Mouse (Mus musculus) adrenal gland (tissue): ENCODE data around the gene Marc1.

Source experiments
- intact Hi-C: fragments of 180-260 bp; cut with DNase I; formaldehyde crosslinking; loops from one replicate; pipeline ENCODE4 v1.15.1; 2025
- long read RNA-seq, 2 experiments: library from polyadenylated mRNA; unstranded; transcript quantifications; one replicate each; pipeline ENCODE4 v2.0.0; 2020; ENCODE audit warnings: borderline replicate concordance in 1 of 2; ENCODE audit not compliant: insufficient replicate concordance in 1 of 2

The Marc1 gene
- long read RNA-seq, experiment 1, result 0 reads
- long read RNA-seq, experiment 2, result 0 reads

DNA sequence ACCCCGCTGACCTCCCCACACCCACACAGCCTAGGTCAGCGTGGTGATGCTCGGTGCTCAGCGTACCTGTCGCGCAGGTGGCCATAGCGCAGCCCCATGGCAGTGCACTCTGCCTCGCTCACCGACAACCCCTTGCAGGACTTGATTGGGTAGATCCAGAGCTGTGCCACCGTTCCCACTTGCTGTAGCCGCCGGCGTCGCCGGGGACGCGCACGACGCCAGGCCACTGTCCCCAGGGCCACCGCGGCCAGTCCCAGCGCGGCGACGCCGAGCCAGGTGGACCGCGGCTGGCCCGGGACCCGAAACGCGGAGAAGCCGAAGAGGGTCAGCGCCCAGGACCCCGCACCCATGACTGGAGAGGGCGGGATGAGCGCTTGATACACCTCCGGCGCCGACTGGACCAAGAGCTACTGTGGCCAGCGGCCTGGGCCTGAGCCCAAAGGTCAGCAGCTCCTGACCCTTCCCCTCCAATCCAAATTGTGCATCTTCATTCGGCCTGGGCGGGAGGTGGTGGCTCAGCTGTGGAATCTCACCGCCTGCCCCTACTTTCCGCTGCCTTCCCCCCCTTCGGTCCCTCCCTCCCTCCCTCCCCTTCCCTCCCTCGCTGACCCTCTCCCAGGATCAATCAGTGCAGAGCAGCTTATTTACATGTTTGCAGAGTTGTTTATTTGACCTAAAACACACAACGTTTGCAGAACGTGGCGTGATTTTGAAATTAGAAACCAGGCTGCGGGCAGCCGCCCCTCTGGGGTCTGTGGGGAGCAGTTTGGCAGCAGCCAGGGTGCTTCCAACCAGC is at the start of gene Marc1:
Gene Marc1, minus strand, starts transcription at position 534 of the 796 bp plus-strand sequence.
- intact Hi-C loops, result no loop called here

DNA sequence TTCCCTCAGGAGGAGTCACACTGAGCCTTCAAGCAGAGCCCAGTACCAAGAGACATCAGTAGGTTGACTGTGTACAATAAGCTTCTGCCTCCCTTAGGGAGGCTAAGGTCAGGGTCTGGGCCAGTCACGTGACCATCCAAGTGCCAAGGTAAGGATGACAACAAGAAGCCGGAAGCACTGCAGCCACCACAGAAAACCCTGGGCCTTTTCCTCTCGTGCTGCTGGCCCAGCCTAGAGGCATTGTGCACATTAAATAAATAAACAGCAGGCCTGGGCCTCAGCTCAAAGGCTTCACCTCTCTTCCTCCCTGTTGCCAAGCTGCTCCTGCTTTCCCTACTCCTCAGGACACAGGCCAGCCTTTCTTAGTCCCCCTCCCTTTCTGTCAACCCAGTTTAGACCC is 49.2 kb upstream of the Marc1 start:
- intact Hi-C loops, result no loop called here

DNA sequence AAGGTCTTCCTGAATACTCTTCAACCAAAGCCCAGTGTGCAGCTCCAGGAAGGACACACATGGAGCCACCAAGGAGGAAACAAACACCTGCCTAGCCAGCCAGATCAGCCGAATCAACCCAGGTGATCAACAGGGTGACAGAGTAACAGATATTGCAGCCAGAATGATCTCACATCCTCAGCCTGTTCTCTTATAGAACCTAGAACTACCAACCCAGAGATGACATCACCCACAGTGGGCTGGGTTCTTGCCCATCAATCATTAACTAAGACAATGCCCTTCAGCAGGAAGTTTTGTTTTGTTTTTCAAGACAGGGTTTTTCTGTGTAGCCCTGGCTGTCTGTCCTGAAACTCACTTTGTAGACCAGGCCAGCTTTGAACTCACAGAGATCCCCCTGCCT is 47.1 kb upstream of the Marc1 start:
- intact Hi-C loops, result no loop called here

DNA sequence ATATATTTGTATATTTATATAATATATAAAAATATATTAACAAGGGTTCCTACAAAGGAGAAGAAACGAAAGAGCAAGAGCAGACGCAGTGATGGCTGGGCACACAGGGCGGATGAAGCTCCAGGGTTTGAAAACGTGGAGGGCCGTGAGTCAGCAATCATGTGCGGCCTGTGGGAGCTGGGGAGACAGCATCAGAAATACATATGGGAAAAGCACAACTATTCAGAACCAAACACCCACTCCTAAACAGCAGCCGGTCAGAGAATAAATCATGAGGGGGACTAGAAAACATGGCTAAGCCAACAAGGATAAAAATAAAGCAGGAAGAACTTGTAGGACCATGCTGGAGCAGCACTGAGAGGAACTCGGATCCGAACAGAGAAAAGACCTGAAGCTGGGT is 46.1 kb upstream of the Marc1 start:
- intact Hi-C loops, result no loop called here

DNA sequence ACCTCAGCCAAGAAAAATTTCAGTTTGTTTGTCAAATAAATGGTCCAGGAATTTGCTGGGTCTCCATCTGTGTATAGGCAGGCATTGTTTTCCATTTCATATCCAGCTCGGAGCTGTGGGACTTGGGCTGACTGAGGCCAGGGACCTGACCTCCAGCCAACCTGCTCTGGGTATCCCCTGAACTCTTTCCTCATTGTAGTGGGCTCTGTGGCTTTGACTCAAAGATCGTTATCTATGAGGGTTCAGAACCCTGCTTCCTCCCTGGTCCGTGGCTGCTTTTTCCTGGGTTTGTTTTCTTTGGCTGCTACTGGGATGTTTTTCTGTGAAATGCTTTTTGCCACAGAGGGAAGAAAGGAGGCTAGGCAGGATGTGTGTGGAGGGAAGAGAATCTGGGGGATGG is 42.8 kb upstream of the Marc1 start:
- intact Hi-C loops, result loop anchor here (5.0 kb wide), 1 partner anchor 33 kb away; no protein-coding TSS in a partner anchor

DNA sequence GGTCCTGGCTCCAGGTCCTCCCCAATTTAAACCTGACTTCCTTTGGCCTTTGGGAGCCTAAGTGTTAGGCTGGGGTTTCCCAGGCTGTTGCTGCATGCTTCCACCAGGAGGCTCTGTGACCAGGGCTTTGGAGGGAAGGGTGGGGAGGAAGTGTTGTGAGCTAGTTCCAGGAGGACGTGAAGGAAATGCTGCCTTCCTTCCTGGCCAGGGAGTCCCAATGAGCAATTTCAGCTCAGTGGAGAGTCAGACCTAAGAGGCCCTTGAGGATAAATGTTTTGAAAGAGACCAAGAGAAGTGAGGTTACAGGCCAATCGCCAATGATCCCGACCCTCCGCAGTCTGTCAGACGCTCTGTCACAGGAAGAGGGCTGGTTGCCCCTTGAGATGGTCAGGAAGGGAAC is 42.2 kb upstream of the Marc1 start:
- intact Hi-C loops, result loop anchor here (5.0 kb wide), 1 partner anchor 34 kb away; no protein-coding TSS in a partner anchor

DNA sequence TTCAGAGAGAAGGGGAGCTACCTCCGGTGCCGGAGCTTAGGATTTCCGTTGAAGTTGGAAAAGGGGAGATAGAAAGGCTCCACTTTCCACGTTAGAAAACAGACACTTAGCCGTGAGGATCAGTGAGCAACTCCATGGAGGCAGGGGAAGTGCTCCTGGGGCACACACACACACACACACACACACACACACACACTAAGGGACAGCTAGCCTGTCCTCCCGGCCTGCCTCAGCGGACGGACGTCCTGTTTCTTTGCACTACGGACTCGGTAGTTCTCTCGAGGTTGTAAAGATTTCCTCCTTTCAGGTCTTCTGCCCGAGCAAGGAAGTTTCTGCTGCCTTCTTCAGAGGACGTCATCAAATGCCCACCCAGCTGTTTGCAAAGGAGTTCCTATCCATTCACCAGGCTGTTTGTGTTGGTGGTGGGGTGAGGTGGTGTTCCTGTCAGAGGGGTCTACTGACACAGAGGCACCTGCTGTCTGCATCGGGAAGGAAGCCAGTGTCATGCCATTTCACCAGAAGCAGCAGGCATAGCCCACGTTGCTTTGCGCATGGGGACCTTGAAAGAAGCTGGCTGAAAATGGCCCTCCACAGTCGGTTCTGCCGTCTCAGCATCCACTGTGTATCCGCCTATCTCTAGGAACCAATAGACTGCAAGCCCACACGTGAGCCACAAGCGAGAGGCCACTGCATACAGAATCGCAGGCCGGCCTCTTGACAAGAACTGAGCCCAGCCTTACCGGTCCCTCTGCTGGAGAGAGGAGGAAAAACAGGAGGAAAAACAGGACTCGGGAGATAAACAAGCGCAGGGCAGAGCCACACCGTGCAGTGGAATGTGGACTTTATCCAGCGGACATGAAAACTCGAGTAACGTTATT is 40.9 kb upstream of the Marc1 start:
- intact Hi-C loops, result loop anchor here (2.0 to 5.0 kb wide), 2 partner anchors 27 to 35 kb away; no protein-coding TSS in a partner anchor

DNA sequence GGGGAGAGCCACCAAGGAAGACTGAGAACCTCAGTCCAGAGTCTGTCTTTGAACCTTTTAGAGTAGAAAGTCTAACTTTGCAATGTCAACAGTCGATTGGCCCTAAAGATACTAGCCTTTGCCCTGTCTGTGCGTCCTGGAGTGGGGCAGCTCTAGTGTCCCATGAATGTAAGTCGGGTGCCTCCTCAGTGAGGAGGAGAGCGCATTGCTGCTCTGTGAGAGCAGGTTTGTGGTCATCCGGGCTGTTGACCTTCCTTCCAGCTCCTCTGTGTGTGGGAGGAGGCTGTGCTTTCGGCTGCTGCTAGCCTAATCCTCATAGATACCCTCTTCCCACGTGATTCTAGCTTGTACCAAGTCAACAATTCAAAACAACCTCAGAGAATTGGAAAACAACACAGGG is 40.1 kb upstream of the Marc1 start:
- intact Hi-C loops, result loop anchor here (2.0 to 5.0 kb wide), 2 partner anchors 26 to 36 kb away; no protein-coding TSS in a partner anchor

DNA sequence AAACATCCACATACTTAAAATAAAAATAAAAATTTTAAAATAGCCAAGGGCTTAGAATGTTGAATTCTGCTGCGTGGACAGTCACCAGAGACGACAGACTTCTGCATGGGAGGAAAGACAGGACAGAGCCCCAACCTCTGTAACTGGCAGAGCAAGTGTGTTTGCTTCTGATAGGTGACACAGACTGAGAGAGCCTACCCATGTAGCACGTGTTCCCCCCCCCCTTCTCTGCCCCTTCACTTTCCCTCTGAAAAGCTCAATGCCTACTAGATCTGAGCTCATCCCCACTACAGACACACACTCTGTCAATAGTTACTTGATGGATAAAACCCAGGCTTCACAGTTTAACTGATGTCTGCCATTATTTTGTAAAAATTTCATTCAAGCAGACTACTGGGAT is 35.9 kb upstream of the Marc1 start:
- intact Hi-C loops, result no loop called here

DNA sequence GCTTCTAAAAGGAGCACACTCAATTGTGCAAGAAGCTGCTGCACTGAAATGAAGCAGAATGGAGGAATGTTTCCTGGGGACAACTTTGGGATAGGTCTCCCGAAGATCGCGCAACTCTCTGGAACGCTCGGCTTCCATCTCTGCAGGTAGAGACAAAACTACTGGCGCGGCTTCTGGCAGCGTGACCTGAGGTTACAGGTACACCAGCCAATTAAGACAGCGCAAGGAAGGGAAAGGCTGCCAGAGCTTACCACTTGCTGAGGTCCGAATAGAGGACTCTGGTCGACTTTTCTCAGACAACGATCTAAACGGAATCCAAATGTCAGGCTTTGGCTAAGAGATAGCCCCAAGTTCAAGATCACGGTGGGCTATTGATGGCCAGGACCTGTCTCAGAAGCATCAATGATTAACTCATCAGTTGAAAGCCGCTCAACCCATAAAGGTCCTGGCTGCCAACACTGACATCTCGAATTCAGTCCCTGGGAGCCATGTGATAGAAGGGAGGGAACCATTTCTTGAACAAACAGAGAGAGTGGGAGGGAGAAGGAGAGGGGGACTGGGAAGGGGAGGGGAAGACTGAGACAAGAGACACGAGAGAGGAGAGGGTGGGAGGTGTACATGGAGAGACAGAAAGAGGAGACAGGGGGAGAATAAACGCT is 35.1 kb upstream of the Marc1 start, which contains the start of gene Marc2:
Gene Marc2, minus strand, starts transcription at position 360 of the 659 bp plus-strand sequence.
- intact Hi-C loops, result no loop called here

DNA sequence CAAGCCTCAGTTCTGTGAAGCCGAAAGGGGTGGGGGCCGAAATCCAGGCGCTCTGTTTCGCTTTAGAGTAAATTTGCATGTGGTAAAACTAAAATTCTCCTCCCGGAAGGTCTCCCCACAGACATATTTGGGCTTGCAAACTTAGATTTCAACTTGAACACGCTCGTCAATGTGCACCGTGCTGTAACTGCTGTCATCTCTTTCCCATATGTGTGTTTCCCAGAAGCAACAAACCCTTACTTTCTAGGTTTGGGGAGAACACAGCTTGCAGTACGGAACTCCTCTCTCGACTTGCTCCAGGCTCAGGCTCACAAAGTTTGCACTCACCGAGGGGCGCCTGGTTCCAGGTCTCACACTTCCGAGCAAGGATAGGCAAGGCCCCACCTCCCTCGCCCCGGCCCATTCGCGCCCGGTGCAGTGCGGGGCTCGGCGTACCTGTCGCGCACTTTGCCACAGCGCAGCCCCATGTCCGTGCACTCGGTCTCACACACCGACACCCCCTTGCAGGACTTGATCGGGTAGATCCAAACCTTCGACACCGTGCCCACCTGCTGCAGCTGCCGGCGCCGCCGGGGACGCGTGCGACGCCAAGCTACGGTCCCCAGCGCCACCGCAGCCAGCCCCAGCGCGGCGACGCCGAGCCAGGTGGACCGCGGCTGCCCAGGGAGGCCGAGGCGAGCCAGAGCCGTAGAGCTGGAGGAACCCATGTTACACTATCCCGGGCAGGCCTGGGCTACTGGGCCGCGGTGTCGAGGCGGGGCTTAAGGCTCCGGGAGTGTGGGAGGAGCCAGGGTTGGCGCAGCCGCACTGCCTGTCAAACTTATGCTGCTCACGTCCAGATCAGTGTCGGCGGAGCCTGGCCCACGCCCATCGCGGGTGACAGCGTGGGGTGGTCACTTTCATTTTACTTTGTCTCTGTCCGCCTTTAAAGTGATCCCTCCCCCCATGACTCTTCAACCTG is 34.3 kb upstream of the Marc1 start:
- intact Hi-C loops, result no loop called here

DNA sequence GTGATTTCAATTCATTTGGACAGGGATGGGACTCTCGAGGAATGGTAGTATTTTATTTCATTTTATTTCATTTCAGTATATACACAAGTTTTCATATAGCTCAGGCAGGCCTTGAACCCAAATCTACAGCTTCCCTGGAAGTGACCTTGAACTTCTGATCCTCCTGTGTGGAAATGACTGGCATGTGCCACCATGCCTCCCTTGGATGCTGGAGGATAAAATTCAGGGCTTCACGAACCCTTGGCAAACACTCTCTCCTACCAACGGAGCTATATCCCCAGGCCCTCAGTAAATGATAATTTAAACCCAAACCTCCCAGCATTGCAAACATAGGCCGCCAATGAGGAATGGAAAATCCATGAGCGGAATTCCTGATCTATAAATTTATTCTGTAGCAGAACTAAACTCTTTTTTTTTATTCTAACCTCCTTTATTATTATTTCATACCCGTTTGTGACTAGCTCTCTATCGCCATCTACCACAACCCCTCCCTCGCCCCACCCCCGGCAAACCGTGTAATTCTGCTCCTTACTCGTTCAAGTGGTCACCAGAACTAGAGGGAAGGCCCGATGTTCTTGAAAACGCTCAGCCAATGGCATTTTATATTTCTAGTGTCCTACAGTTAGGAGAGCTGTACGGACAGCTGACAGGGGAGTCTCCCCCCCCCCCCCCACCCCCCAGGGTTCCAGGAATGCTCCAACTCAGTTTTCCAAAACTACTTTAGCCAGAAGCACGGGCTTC is 33.4 kb upstream of the Marc1 start:
- intact Hi-C loops, result no loop called here

DNA sequence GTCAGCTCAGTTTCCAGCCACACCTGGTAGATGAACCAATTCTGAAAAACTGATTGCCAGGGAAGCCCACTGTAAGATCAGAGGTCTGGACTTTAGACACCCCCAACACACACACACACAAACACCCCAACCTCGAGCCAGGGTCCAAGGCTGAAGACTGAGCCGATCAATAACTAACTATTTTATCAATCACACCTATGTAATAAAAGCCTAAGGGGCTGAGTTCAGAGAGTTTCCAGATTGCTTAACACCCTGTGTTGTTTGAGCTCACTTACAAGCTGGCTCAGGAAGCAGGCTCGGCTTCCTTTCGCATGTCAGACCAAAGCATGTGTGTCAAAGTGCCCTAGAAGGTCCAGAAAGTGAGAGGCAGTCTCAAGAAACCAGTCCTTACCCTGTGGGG is 26.5 kb upstream of the Marc1 start:
- intact Hi-C loops, result no loop called here

DNA sequence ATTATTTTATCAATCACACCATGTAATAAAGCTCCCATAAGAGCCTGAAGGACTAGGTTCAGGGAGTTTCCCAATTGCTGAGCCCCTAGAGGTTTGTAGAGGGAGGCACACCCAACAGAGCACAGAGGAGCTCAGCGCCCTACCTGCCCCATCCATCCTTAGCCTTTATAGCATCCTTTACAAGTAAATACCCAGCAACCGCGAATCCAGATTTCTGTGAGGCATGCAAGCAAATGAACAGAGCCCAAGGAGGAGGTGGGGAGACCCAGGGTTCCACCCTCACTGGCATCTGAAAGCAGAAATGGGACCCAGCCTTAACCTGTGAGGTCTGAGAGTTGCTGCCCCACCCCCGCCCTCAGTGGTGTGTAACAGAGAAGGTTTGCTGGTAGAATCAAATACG is 25.2 kb upstream of the Marc1 start:
- intact Hi-C loops, result no loop called here

DNA sequence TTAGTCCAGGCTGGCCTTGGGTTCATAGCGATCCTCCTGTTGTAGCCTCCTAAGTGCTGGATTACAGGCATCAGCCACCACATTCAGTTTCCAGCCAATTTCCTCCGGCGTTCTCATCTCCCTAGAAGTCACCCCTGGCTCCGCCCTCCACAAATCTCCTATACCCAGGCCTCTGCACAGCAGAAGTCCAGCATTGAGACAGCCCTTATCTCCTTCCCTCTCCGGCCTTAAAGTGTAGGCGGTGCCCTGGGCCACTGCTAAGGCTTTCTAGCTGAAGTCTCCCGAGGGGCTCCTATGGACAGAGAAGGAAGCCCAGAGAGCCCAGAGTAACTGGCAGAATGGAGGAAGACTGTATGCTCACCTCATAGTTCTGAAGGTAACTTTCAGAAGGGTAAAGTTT is 22.4 kb upstream of the Marc1 start:
- intact Hi-C loops, result no loop called here

DNA sequence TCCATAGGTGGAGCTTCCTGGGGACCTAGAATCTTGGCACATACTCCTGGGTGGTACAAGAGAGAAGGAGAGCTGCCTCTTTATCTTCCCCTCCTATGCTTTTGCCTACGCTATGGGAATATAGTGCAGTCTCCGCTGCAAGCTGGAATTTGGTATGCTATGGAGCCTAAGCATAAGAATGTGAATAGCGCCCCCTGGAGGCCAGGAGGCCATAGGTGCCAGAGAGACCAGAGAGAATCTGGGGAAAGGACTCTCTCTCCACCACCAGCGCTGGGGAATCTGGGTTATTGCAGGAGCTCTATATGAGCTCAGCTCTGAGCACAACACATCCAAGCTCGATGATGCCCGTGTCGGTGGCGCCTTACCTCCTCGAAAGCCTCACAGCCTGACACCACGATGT is 21.1 kb upstream of the Marc1 start:
- intact Hi-C loops, result no loop called here

DNA sequence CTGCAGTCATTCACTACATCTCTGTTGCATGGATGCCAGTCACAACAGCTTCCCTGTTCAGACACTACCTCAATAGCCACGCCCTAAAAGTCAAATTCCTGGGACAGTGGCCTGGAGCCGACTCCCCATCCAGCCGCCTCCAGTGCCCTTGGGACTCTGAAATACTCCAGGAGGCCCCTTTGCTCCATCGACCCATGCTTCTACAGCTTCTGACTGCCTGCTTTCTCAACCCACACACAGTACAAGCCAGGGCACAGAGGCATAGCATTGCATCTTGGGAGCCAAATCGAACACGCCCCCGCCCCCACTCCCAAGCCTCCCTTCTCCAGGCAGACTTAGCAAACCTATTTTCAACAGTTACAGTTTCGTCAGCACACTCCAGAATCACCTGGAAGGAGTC is 18.8 kb upstream of the Marc1 start:
- intact Hi-C loops, result no loop called here

DNA sequence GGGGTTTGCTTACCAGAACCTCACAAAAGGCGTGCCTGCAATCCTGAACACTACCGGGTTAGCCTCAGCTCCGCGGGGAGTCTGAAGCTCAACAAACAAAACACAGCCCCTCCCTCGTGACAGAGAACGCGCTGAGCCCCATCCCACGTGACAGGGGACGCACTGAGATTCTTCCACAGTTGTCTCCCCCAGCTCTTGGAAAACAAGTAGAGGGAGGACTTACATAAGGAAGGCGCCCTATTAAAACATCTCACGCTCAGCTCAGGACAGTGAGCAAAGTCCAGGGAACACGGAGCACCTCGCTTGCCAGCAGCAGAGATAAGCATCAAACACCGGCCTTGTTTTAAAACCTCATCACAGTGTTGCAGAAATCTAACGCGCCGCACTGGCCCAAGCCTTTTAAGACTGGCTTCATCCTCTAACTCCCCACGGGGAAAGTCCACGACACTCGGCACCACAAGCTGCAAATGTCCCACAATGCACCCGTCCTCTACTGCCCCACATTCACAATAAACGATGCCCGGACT is 16.1 kb upstream of the Marc1 start:
- intact Hi-C loops, result no loop called here

DNA sequence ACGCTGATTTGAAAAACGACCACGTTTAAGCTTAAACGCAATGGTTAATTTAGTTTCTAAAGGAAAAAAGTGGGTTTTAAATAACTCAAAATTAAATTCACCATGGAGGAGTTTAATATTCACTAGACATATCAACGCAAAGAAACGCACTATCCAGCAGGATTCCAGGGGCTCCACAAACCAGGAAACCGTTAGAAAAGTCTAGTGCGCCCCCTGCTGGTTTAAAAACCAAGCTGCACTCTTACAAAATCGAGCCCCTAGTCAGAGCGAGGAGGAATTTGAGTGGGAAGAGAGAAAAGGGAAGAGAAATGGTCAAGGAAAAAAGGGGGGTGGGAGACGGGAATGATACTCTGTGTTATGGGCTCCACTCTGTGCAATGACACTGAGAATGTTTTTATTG is 14.0 kb upstream of the Marc1 start:
- intact Hi-C loops, result loop anchor here (2.0 kb wide), 1 partner anchor 26 kb away; no protein-coding TSS in a partner anchor
